Mouse (Mus musculus) left cerebral cortex, adult 2 months (tissue): ENCODE data around the gene Gm28372. TPM values are rescaled to one million over a fixed set of nuclear protein-coding genes. Genes with fewer than 3 reads are reported as not detected.
"Not testable (repeated sequence)": the region's sequence is repeated elsewhere in the genome, so short reads cannot be mapped to it uniquely, and the experiment has no call there.

Experiments used
- DNase-seq, 2 experiments: peaks; one replicate each; pipeline ENCODE4 v3.0.0; 2021 to 2022; ENCODE audit warnings: low spot score in 2 of 2, mixed read lengths in 1 of 2; ENCODE audit errors: extremely low spot score in 1 of 2
- H3K27ac ChIP-seq: fragments of 200-600 bp; 2 replicates; pipeline ENCODE4 v1.8.1; 2022
- H3K4me3 ChIP-seq: fragments of 200-600 bp; 2 replicates; pipeline ENCODE4 v1.8.1; 2022
- CTCF ChIP-seq: fragments of 200-600 bp; IDR thresholded peaks from 2 replicates; pipeline ENCODE4 v1.8.1; 2022; ENCODE audit warnings: antibody characterized with exemption, mild to moderate bottlenecking, moderate library complexity
- intact Hi-C: fragments of 180-260 bp; cut with DNase I; formaldehyde crosslinking; loops from one replicate; pipeline ENCODE4 v1.15.1; 2025
- long read RNA-seq, 2 experiments: library from polyadenylated mRNA; stranded (forward); transcript quantifications; one replicate each; pipeline ENCODE4 v2.0.0; 2021; ENCODE audit warnings: borderline mapping rate in 2 of 2
- total RNA-seq, 2 experiments: library from RNA; stranded (reverse); gene quantifications; 2 replicates each; pipeline ENCODE4 v1.2.3; 2021

The Gm28372 gene
- total RNA-seq = not detected
- long read RNA-seq, experiment 1 = 0 reads
- long read RNA-seq, experiment 2 = 0 reads

DNA sequence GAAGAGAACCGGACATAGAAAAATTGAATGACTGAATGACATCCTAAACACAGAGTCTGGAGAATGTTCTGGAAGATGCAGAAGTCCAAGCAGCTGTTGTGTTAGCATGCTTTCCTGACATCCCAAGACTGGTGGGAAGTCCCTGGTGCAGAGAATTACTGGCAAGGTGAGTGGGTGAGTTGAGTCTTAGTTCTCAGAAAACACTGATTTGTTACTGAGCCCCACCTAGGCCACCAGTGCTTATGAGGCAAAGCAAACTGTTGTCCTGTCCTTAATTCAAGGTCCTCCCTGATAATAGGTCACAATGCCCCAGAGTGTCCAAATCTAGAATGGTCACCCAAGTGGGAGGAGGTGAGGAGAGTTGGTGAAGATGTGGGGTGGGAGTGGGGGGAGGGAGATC lies at the start of gene Gm28372, which contains the start of gene 1700020A23Rik:
Gene Gm28372, plus strand, starts transcription at position 301 of the 400 bp plus-strand sequence.
Gene 1700020A23Rik, plus strand, starts transcription at position 321 of the 400 bp plus-strand sequence.
- DNase-seq = no peak
- no peak within 1 kb of the TSS for H3K4me3 ChIP-seq
- intact Hi-C loops = no loop called here
- no peak within 1 kb of the TSS for H3K27ac ChIP-seq
- TF ChIP-seq CTCF = no peak

DNA sequence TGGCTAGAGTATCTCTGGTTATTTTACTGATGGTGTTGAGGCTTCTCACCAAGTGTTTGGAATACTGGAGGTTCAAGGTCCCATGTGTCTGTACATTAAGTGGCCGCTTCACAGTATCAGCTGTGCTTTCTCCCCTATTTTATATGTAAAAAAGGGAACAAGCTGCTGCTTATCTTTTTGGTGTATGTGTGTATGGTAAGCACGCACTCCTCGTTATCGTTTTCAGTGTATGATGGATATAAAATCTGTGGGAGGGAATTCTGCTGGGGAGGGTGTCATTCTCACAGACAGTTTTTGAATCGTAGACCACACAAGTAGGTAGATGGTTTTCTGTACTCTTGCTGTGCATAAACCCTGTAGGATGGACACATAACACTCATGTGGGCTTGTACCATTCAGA lies 47.5 kb upstream of the Gm28372 start:
- Histone ChIP-seq H3K4me3 (no peak overlapping the region), H3K27ac (no peak overlapping the region)
- no peak for DNase-seq
- no peak for TF ChIP-seq CTCF
- intact Hi-C loops = no loop called here

DNA sequence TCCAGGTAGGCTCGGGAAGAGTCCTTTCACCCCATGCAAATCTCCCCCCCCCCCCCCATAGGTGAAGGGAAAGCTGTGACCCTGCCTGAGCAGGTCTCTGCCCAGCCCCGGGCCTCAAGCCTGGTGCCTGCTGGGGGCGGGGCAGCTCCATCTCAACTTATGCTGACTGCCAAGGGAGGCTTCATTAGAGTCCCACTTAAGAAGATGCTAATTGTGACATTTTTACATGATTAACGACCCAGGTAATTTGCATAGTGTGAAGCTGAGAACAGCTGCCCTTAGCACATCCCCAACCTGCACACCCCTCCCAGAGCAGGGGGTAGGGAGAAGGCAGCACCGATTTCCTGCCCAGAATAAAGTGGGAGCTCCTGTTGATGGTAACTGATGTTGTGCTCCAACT lies 46.2 kb upstream of the Gm28372 start:
- intact Hi-C loops = no loop called here

DNA sequence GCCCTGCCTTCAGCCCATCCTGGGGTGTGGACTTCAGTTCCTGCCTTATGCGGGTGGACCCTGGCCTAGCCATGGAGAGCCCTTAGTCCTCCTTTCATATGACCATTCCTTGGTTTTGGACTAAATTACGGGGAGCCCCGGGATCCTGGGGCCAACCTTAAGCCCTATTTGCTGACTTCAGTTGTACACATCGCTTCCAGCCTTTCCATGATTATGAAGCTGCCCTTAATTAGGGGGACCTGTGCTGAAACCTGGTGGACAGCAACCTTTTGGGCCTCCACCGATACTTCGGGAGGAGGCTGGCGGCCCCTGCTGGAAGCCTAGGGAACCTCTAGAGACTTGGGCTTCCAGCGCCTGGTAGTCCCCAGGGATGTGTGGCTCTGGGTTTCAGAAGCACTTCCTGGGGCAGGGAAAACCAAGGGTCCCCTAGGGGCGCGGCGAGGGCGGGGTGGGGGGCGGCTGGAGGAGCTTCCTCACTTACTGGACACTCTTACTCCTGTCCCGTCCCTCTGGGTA lies 42.5 kb upstream of the Gm28372 start:
- intact Hi-C loops = loop anchor here (2.0 kb wide), 1 partner anchor 72 kb away; no protein-coding TSS in a partner anchor
- peak; percentile 47 to 49 for DNase-seq
- TF ChIP-seq CTCF = peak; percentile 69
- Histone ChIP-seq H3K27ac (no peak overlapping the region), H3K4me3 (no peak overlapping the region)

More for the DNA sequence above, 46.2 kb upstream of the Gm28372 start:
- no peak for DNase-seq
- no peak for TF ChIP-seq CTCF
- Histone ChIP-seq H3K27ac (no peak overlapping the region), H3K4me3 (no peak overlapping the region)

DNA sequence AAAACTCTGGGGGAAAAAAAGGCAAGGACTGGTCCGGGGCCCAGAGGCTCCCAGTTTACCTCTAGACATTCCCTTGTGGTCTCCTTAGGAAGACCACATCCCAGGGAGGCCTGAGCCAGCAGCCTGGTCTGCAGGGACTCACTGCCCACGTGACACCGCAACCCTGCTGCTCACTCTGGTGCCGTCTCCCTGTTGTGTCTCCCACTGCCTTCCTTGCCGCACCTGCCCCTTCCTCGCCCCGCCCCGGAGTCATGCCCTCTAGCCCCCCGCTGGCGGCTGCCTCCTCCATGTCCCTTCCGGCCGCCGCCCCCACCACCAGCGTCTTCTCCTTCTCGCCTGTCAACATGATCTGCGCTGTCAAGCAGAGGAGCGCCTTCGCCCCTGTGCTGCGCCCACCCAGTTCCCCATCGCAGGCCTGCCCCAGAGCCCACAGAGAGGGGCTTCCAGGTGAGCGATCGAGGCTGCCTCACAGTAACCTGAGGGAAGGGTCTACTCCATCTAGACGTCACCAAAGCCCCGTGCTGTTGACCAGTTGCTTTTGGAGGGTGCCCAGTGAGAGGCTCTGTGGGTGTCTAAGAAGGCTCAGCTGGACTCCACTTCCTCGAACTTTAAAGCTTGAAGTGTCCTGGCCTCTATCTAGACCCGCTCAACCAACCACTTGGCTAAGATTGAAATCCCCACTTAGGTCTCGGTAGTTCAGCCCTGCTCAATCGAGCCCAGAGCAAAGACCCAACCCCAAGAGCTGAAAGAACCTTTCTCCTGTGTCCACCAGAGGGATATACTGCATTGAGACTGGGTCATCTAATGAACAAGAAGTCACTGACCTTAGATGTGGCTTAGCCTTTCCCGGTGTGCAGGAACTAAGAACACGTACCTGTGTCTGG lies 39.6 kb upstream of the Gm28372 start:
- H3K27ac ChIP-seq = no peak overlapping the region
- H3K4me3 ChIP-seq = no peak overlapping the region
- intact Hi-C loops = no loop called here
- DNase-seq = no peak
- no peak for TF ChIP-seq CTCF

DNA sequence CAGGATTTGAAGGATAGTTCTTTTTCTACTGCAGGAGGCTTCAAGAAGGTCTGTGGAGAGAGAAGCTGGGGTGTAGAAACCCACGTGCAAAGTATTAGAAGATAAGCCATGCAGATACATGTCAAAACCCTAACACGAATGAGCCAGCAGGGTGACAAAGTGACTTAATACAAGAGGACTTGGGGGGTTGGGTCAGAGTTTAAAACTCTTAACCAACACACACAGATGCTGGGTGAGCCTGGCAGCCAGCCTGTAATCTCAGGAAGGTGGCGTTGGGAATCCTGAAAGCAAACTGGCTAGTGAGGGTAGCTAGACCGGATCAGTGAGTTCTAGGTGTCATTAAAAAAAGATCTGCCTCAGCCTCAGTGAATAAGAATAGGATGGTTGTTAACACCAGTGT lies 37.7 kb upstream of the Gm28372 start:
- H3K4me3 ChIP-seq = no peak overlapping the region
- TF ChIP-seq CTCF = no peak
- no peak for DNase-seq
- H3K27ac ChIP-seq = no peak overlapping the region
- intact Hi-C loops = no loop called here

DNA sequence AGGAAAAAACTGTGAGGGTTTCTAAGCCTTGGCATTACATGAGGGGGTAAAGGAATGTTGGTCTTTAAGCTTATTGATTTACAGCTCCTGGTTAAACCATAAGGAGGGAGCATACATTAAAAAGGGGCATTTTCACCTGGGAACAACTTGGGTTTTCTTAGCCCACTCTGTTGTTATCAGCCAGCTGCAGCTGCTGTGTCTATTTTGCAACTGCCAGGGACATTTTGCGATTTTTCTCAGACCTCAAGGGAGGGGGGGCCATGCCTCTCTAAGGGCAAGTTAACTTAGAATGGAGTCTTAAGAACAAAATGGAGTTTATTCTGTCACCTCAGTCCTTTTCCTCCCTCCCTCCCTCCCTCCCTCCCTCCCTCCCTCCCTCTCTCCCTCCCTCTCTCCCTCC lies 32.0 kb upstream of the Gm28372 start:
- intact Hi-C loops, H3K4me3 ChIP-seq, DNase-seq, H3K27ac ChIP-seq: not testable (repeated sequence)

DNA sequence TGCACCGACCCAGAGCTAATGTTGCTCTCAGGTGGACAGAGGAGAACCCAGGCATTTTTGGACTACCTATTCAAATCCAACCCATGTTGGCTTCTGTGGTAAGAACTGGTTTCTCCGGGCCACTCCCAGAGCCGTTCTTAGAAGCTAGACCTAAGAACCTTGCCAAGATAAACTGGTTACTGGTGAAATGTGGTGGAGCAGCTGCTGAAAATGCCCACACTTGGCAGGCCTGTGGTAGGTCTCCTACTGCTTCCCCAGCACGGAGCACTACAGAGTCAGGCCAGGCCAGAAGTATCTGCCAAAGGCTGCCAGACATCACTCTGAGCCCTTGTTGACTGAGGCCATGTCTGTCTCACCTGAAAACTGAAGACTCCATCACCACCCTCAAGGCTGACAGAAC lies 30.1 kb upstream of the Gm28372 start:
- no peak for TF ChIP-seq CTCF
- DNase-seq = no peak
- intact Hi-C loops = no loop called here
- Histone ChIP-seq H3K27ac (no peak overlapping the region), H3K4me3 (no peak overlapping the region)

DNA sequence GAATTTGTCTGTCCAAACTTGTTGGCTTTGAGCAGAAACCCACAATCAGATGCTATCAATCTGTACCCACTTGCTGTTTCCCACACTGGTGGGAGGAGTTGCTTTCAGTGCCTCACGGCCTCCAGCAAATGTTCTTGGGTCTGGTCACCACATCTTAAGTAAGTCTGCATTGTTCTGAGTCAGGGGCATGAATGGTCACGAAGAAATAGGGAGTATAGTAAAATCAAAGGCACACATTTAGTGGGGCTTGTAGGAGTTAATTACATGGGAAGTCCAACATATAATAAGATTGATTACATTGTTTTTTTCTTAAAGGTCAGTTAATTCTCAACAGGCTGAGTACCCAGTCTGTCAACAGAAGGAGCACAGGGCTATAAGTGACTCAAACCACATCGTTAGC lies 21.8 kb upstream of the Gm28372 start:
- intact Hi-C loops = no loop called here
- DNase-seq = no peak
- Histone ChIP-seq H3K27ac (no peak overlapping the region), H3K4me3 (no peak overlapping the region)
- TF ChIP-seq CTCF = no peak

DNA sequence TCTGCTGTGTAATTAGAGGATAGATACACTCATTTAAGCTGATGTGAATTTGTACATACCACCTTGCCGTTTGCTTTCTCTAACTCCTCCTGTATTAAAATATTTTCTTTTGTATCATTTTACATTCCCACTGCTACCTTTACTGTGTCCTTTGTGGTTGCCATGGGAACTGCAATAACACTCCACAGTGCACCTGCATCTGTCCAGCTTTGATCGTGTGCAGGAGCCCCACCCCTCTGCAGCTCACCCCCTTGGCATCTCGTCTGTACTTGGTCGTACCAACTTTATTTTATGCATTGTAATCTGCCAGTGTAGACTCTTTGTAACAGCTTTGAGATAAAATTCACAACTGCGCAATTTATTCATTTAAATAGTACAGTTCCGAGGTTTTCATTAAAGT lies 21.1 kb upstream of the Gm28372 start:
- intact Hi-C loops = no loop called here
- TF ChIP-seq CTCF = no peak
- Histone ChIP-seq H3K27ac (no peak overlapping the region), H3K4me3 (no peak overlapping the region)
- no peak for DNase-seq

DNA sequence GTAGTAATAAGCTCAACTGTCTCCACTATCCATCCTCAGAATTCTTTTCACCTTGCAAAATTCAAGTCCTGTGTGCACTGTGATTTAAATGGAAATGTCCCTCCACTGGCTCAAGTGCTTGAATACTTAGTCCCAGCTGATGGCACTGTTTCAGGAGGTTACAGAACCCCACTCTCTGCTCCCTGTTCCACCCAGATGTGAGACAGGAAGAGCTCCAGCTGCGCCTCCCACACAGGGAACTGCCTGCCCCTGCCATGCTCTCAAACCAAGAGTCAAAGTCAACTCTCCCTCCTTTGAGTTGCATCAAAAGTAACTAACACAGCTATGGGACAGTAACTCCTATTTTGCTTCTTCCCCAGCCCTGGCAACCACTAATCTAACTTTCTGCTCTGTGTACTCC lies 18.8 kb upstream of the Gm28372 start:
- Histone ChIP-seq H3K4me3 (no peak overlapping the region), H3K27ac (no peak overlapping the region)
- no peak for TF ChIP-seq CTCF
- no peak for DNase-seq
- intact Hi-C loops = no loop called here

DNA sequence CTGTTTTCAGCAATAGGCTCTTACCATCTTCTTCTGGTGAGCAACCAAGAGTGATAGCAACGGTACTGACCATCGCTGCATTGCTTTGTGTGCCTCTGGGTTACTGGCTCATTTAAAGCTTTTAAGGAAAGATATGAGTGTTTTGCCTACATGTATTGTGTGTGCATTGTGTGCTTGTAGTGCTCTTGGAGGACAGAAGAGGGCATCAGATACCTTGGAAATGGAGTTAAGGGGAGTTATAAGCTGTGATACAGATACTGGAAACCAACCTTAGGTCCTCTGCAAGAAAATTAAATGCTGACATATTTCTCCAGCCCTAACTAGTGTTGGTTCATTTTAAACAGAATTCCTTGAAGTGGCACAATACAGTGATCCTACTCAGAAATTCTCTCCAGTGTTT lies 16.2 kb upstream of the Gm28372 start:
- DNase-seq = no peak
- H3K4me3 ChIP-seq = no peak overlapping the region
- intact Hi-C loops = no loop called here
- TF ChIP-seq CTCF = peak; percentile 14; the same call in 1 of the 2 replicates
- no peak overlapping the region for H3K27ac ChIP-seq
